Mouse (Mus musculus) myocyte (in vitro differentiated cells): Measurements from ENCODE around the gene Vmn1r90.

Experiments
- CEBPB ChIP-seq: IDR thresholded peaks from 2 replicates; pipeline ENCODE4 v1.6.1; 2011; ENCODE audit warnings: mild to moderate bottlenecking, moderate library complexity; ENCODE audit not compliant: poor library complexity, insufficient read depth, severe bottlenecking
- MAX ChIP-seq: IDR thresholded peaks from one replicate; pipeline ENCODE4 v1.6.1; 2011; ENCODE audit warnings: low read depth, mild to moderate bottlenecking, control low read depth
- MYOD1 ChIP-seq, 3 experiments: IDR thresholded peaks; one replicate each; pipeline ENCODE4 v1.6.1; 2011; ENCODE audit warnings: control low read depth in 2 of 3, low read depth in 2 of 3, mild to moderate bottlenecking in 2 of 3, moderate library complexity in 1 of 3; ENCODE audit not compliant: insufficient read length in 2 of 3, control insufficient read depth in 1 of 3
- MYOG ChIP-seq, 3 experiments: IDR thresholded peaks; one replicate each; pipeline ENCODE4 v1.6.1; 2011; ENCODE audit warnings: control low read depth in 2 of 3, low read depth in 2 of 3, mild to moderate bottlenecking in 2 of 3; ENCODE audit not compliant: insufficient read length in 2 of 3, control insufficient read depth in 1 of 3, insufficient read depth in 1 of 3
- POLR2A ChIP-seq: IDR thresholded peaks from one replicate; pipeline ENCODE4 v1.6.1; 2011; ENCODE audit warnings: low read depth, mild to moderate bottlenecking, control low read depth, moderate library complexity; ENCODE audit not compliant: insufficient read length
- POLR2AphosphoS2 ChIP-seq: IDR thresholded peaks from one replicate; pipeline ENCODE4 v1.6.1; 2011; ENCODE audit warnings: low read depth, control low read depth; ENCODE audit not compliant: insufficient read length
- REST ChIP-seq: IDR thresholded peaks from one replicate; pipeline ENCODE4 v1.6.1; 2011; ENCODE audit warnings: mild to moderate bottlenecking, control low read depth, moderate library complexity; ENCODE audit not compliant: insufficient read depth, insufficient read length
- TCF12 ChIP-seq: IDR thresholded peaks from one replicate; pipeline ENCODE4 v1.6.1; 2011; ENCODE audit warnings: mild to moderate bottlenecking, control low read depth; ENCODE audit not compliant: poor library complexity, insufficient read depth, severe bottlenecking
- USF1 ChIP-seq: IDR thresholded peaks from one replicate; pipeline ENCODE4 v1.6.1; 2011; ENCODE audit warnings: low read depth, mild to moderate bottlenecking, control low read depth, moderate library complexity

DNA sequence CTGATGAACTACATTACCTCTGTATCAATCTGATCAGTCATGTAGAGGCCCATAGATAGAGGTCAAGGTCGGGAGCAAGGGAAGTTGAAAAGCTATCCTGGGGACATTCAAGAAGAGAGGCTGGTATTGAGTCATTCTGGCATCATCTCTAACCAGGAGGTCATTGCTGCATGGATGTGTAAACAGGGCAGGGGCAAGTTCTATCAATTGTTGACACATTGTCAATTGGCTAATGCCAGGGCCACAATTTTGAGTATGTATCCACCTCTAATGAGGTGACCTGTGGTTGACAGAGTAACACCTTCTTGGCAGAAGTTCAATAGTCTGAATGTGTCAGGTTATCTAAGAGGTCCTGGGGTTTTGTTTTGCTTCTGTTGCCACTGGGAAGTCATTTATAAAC, 38.0 kb downstream of the Vmn1r90 start:
- TF ChIP-seq POLR2A: no peak
- no peak for TF ChIP-seq MAX
- no peak for TF ChIP-seq REST
- TF ChIP-seq USF1: no peak
- no peak for TF ChIP-seq POLR2AphosphoS2
- TF ChIP-seq TCF12: no peak
- no peak for TF ChIP-seq MYOD1 (IDR thresholded peaks at IDR 0.05; ENCODE audit: control insufficient read depth in 1 of 3, insufficient read length in 2 of 3, low read depth in 2 of 3)
- TF ChIP-seq MYOG (IDR thresholded peaks at IDR 0.05; ENCODE audit: control insufficient read depth in 1 of 3, insufficient read depth in 1 of 3, insufficient read length in 2 of 3, low read depth in 2 of 3): no peak
- no peak for TF ChIP-seq CEBPB
